Mouse (Mus musculus): Measurements from ENCODE around the gene Igsf9. TPM values are rescaled to one million over a fixed set of nuclear protein-coding genes. Genes with fewer than 3 reads are reported as not detected.

Igsf9 gene
- polyA plus RNA-seq, 1 experiment = 4.1 TPM

DNA sequence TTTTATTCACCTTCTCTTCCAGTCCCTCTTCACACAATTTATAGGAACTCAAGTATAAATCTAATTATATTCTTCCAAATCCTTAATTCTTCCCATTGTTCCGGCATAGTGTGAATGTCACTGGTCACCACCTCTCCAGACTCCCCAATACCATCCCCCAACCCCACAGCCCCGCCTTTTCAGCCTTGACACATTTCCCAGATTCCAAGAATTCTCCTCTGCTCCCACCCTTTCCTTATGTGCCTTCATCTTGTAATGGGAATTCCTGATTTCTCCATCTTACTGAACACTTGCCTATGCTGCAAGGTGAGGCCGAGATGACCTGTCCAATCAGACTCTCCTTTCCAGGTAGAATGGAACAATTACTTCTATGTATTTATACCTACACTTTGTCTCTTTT lies 23.5 kb upstream of the Igsf9 start:
- Histone ChIP-seq H3K36me3 (ENCODE audit: control insufficient read depth, insufficient read depth) (no peaks in the 10 kb centered on the region), H3K4me3 (ENCODE audit: insufficient read depth, poor library complexity, severe bottlenecking) (no peak overlapping the region), H3K79me3 (ENCODE audit: low read depth) (no peaks in the 10 kb centered on the region), H3ac (ENCODE audit: control insufficient read depth, insufficient read length, low read depth) (no peak overlapping the region), H3K27me3 (ENCODE audit: control insufficient read depth, insufficient read depth, insufficient read length) (no peaks in the 10 kb centered on the region), H3K79me2 (ENCODE audit: control insufficient read depth, insufficient read depth) (no peaks in the 10 kb centered on the region)
- TF ChIP-seq MYOD1 (IDR thresholded peaks at IDR 0.05; ENCODE audit: control insufficient read depth, insufficient read length, low read depth) (no peak), FOSL1 (IDR thresholded peaks at IDR 0.05; ENCODE audit: insufficient read depth, low read length, poor library complexity, severe bottlenecking) (no peak), CEBPB (IDR thresholded peaks at IDR 0.05; ENCODE audit: low read depth) (no peak), USF1 (IDR thresholded peaks at IDR 0.05; ENCODE audit: low read depth) (no peak), CTCF (IDR thresholded peaks at IDR 0.05; ENCODE audit: control insufficient read depth, insufficient read depth, insufficient read length) (no peak), MAX (IDR thresholded peaks at IDR 0.05) (no peak), MYOG (IDR thresholded peaks at IDR 0.05; ENCODE audit: control insufficient read depth, extremely low read depth, insufficient read length) (no peak)

DNA sequence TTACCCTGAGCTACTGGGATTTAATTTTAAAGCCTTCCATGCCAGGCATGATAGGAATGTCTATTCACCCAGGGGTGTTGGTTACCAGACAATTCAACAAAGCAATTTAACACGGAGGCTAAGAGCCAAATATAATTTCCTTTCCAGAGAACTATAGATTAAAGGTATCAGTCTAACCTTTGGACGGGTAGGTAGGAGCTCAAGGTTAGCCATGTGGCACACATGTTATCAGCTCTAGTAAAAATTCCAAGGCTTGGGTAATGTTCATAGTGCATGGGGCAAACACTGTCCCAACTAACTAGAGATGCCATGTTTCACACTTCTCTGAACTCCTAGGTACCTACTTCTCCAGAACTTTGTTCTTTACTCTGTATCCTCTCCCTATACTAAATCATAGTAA lies 20.0 kb upstream of the Igsf9 start:
- Histone ChIP-seq H3K79me3 (ENCODE audit: low read depth) (no peaks in the 10 kb centered on the region), H3K79me2 (ENCODE audit: control insufficient read depth, insufficient read depth) (no peaks in the 10 kb centered on the region), H3K4me3 (ENCODE audit: insufficient read depth, poor library complexity, severe bottlenecking) (no peak overlapping the region), H3K36me3 (ENCODE audit: control insufficient read depth, insufficient read depth) (no peaks in the 10 kb centered on the region), H3ac (ENCODE audit: control insufficient read depth, insufficient read length, low read depth) (no peak overlapping the region), H3K27me3 (ENCODE audit: control insufficient read depth, insufficient read depth, insufficient read length) (no peaks in the 10 kb centered on the region)
- TF ChIP-seq CEBPB (IDR thresholded peaks at IDR 0.05; ENCODE audit: low read depth) (no peak), USF1 (IDR thresholded peaks at IDR 0.05; ENCODE audit: low read depth) (no peak), CTCF (IDR thresholded peaks at IDR 0.05; ENCODE audit: control insufficient read depth, insufficient read depth, insufficient read length) (no peak)

DNA sequence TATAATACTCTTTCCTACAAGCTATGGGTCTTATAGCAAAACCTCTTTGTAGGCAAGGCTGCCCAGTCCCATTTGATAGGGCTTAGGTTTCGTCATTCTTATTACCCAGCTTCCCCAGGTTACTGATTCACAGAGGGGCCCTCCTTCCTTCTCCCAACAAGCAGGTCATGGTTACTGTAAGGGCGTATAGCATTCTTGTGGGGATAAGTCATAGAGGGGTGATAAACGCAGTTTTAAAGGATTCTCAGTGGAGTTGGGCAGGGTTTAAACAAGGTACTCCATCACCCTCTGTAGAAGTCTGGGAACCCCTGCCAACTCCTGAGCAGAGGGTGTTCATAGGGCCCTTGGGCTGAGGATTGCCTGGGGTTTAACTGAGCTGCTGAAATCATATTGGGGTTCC lies 19.1 kb upstream of the Igsf9 start:
- TF ChIP-seq MYOG (IDR thresholded peaks at IDR 0.05; ENCODE audit: control insufficient read depth, extremely low read depth, insufficient read length) = no peak
- no peak overlapping the region for H3ac ChIP-seq (ENCODE audit: control insufficient read depth, insufficient read length, low read depth)
- H3K79me2 ChIP-seq (ENCODE audit: control insufficient read depth, insufficient read depth) = no peaks in the 10 kb centered on the region
- no peaks in the 10 kb centered on the region for H3K27me3 ChIP-seq (ENCODE audit: control insufficient read depth, insufficient read depth, insufficient read length)
- no peaks in the 10 kb centered on the region for H3K36me3 ChIP-seq (ENCODE audit: control insufficient read depth, insufficient read depth)
- no peaks in the 10 kb centered on the region for H3K79me3 ChIP-seq (ENCODE audit: low read depth)
- no peak overlapping the region for H3K4me3 ChIP-seq (ENCODE audit: insufficient read depth, poor library complexity, severe bottlenecking)

DNA sequence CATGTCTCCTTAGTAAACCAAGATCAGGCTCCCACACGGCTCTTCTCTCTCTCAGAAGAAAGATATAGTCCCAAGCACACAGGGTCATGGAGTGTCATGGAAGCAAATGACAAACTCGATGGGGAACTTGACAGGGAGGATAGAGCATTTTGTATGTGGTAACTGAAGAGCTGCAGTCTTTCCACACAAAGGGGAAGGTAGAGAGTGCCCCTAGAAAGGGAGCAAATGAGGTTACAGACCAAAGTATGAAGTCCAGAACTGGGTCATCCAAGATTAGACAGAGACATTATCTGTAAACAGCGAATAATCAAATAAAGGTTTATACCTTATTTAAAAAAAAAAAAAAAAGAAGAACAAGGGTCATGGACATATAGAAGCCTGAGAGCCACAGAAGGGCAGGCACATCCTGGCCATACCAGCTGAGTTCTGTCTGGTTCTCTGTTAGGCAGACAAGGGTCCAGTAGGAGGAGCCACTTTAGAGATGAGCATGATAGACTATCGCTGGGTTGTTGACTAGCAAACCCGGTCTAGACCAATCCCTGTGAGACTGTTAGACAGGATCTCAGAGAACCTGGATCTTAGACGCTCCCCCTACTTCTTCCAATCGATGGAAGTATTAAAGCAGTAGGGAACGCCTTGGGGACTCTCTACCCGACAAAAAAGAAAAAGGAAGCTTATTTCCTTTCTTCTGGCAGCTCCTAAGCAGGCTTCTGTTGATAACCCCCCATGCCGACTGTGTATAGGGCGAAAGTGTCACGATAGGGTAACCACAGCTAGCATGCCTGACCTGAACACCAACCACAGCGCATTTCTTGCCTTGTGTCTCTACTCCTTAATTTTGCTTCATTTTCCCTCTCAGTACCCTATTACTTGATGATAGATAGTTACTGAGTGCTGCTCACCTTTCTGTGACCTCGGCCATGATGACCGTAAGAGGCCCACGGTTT lies 17.9 kb upstream of the Igsf9 start:
- H3K36me3 ChIP-seq (ENCODE audit: control insufficient read depth, insufficient read depth) = no peaks in the 10 kb centered on the region
- no peaks in the 10 kb centered on the region for H3K79me2 ChIP-seq (ENCODE audit: control insufficient read depth, insufficient read depth)
- no peaks in the 10 kb centered on the region for H3K27me3 ChIP-seq (ENCODE audit: control insufficient read depth, insufficient read depth, insufficient read length)
- TF ChIP-seq CTCF (IDR thresholded peaks at IDR 0.05; ENCODE audit: control insufficient read depth, insufficient read depth, insufficient read length) (no peak), USF1 (IDR thresholded peaks at IDR 0.05; ENCODE audit: low read depth) (no peak), CEBPB (IDR thresholded peaks at IDR 0.05; ENCODE audit: low read depth) (no peak), MAX (IDR thresholded peaks at IDR 0.05) (no peak)
- H3ac ChIP-seq (ENCODE audit: control insufficient read depth, insufficient read length, low read depth) = no peak overlapping the region
- H3K79me3 ChIP-seq (ENCODE audit: low read depth) = no peaks in the 10 kb centered on the region
- H3K4me3 ChIP-seq (ENCODE audit: insufficient read depth, poor library complexity, severe bottlenecking) = no peak overlapping the region

DNA sequence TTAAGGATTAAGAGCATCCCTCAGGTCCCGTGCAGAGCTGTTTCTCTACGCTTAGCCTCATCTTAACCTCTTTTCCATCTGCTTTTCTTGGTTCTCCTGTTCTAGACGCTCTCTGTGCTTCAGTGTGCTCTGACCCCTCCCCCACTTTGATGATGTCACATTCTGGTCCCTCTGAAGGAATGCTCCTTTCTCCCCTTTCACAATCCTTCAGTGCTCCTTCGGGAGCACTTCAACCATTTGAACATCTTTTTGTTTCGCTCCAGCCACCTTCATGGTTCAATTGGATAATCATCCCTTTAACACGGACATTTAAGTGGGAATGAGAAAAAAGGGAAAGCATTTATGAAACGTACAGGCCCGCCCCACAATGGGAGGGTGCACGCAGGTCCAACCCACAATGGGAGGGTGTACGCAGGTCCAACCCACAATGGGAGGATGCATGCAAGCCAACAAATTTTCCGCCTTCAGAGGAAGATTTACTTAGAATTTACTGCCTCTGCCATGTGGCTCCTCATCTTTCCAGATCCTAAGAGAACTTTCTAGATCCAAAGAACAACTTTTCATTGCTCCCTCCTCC lies 13.2 kb upstream of the Igsf9 start:
- TF ChIP-seq MAX (IDR thresholded peaks at IDR 0.05) = no peak
- TF ChIP-seq FOSL1 (IDR thresholded peaks at IDR 0.05; ENCODE audit: insufficient read depth, low read length, poor library complexity, severe bottlenecking) = no peak
- H3K27me3 ChIP-seq (ENCODE audit: control insufficient read depth, insufficient read depth, insufficient read length) = peaks cover 4% of the 10 kb centered on the region
- no peaks in the 10 kb centered on the region for H3K79me3 ChIP-seq (ENCODE audit: low read depth)
- peak overlapping the region; percentile 23 for H3ac ChIP-seq (ENCODE audit: control insufficient read depth, insufficient read length, low read depth)
- no peaks in the 10 kb centered on the region for H3K36me3 ChIP-seq (ENCODE audit: control insufficient read depth, insufficient read depth)
- H3K79me2 ChIP-seq (ENCODE audit: control insufficient read depth, insufficient read depth) = no peaks in the 10 kb centered on the region
- no peak overlapping the region for H3K4me3 ChIP-seq (ENCODE audit: insufficient read depth, poor library complexity, severe bottlenecking)

DNA sequence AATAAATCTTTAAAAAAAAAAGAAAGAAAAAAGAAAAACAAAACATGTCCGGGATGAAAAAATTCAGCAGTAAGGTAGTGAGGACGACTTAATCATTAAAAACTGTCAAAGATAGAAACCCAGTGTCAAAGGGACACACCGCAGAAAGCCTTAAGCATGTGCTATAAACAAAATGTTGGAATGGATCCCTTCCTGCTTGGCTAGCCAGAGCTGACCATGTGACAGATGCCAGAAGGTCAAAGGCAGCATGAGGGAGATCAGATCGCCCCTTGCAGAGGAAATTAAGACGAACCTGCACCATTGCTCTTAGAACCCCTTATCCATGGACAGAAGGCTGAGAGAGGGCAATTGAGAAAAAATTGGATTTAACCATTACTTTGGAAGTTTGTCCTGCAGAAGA lies 12.2 kb upstream of the Igsf9 start:
- Histone ChIP-seq H3K79me3 (ENCODE audit: low read depth) (no peaks in the 10 kb centered on the region), H3K4me3 (ENCODE audit: insufficient read depth, poor library complexity, severe bottlenecking) (no peak overlapping the region), H3K27me3 (ENCODE audit: control insufficient read depth, insufficient read depth, insufficient read length) (peaks cover 7% of the 10 kb centered on the region), H3K36me3 (ENCODE audit: control insufficient read depth, insufficient read depth) (no peaks in the 10 kb centered on the region), H3ac (ENCODE audit: control insufficient read depth, insufficient read length, low read depth) (no peak overlapping the region), H3K79me2 (ENCODE audit: control insufficient read depth, insufficient read depth) (no peaks in the 10 kb centered on the region)
- TF ChIP-seq MYOG (IDR thresholded peaks at IDR 0.05; ENCODE audit: control insufficient read depth, extremely low read depth, insufficient read length) (no peak), MAX (IDR thresholded peaks at IDR 0.05) (no peak), CTCF (IDR thresholded peaks at IDR 0.05; ENCODE audit: control insufficient read depth, insufficient read depth, insufficient read length) (no peak), USF1 (IDR thresholded peaks at IDR 0.05; ENCODE audit: low read depth) (no peak), FOSL1 (IDR thresholded peaks at IDR 0.05; ENCODE audit: insufficient read depth, low read length, poor library complexity, severe bottlenecking) (no peak), CEBPB (IDR thresholded peaks at IDR 0.05; ENCODE audit: low read depth) (no peak), MYOD1 (IDR thresholded peaks at IDR 0.05; ENCODE audit: control insufficient read depth, insufficient read length, low read depth) (no peak)

All from C2C12 (cell line).